Mouse (Mus musculus) lung, postnatal 25 days (tissue): ENCODE measurements around the gene Utp3.

Experiments used
- DNase-seq: peaks from one replicate; pipeline ENCODE4 v3.0.0; 2022; ENCODE audit warnings: low spot score

The Utp3 gene

GRCm38 (mm10) chr5:88569541-88569940 lies 15.3 kb downstream of the Utp3 start:
- no peak for DNase-seq

- DNase-seq: no peak
Measured at GRCm38 (mm10) chr5:88574829-88575228, 20.6 kb downstream of the Utp3 start.

- peak; percentile 53 for DNase-seq
Measured at GRCm38 (mm10) chr5:88575506-88576338, 21.5 kb downstream of the Utp3 start.

GRCm38 (mm10) chr5:88580681-88581080 lies 26.4 kb downstream of the Utp3 start:
- DNase-seq: no peak

- DNase-seq: no peak
Measured at GRCm38 (mm10) chr5:88581343-88581742, 27.1 kb downstream of the Utp3 start.

GRCm38 (mm10) chr5:88583271-88584031 lies 29.2 kb downstream of the Utp3 start:
- no peak for DNase-seq

- no peak for DNase-seq
Measured at GRCm38 (mm10) chr5:88584061-88584460, 29.8 kb downstream of the Utp3 start.

GRCm38 (mm10) chr5:88586407-88587174 lies 32.3 kb downstream of the Utp3 start:
- DNase-seq: no peak

GRCm38 (mm10) chr5:88587211-88587934 lies 33.1 kb downstream of the Utp3 start:
- DNase-seq: peak; percentile 32

- DNase-seq: no peak
Measured at GRCm38 (mm10) chr5:88588481-88588880, 34.2 kb downstream of the Utp3 start.

GRCm38 (mm10) chr5:88593421-88594172 lies 39.3 kb downstream of the Utp3 start:
- no peak for DNase-seq

- no peak for DNase-seq
Measured at GRCm38 (mm10) chr5:88594173-88594569, 39.9 kb downstream of the Utp3 start.

- peak; percentile 37 for DNase-seq
Measured at GRCm38 (mm10) chr5:88595537-88596455, 41.5 kb downstream of the Utp3 start.

- DNase-seq: no peak
Measured at GRCm38 (mm10) chr5:88598961-88599360, 44.7 kb downstream of the Utp3 start.

GRCm38 (mm10) chr5:88602030-88602429 lies 47.8 kb downstream of the Utp3 start:
- no peak for DNase-seq

- no peak for DNase-seq
Measured at GRCm38 (mm10) chr5:88602713-88603112, 48.5 kb downstream of the Utp3 start.

- no peak for DNase-seq
Measured at GRCm38 (mm10) chr5:88604046-88604445, 49.8 kb downstream of the Utp3 start.

GRCm38 (mm10) chr5:88604641-88605358 lies 50.5 kb downstream of the Utp3 start:
- DNase-seq: no peak
